Mouse (Mus musculus) CH12.LX (cell line): Measurements from ENCODE around the gene Rpl18.

ENCODE experiments used
- CTCF ChIP-seq, 2 experiments: IDR thresholded peaks in 1 of 2; conservative IDR thresholded peaks in 1 of 2; 2 replicates each; pipeline ENCODE4 v1.5.1; 2011 to 2012; ENCODE audit warnings: low read depth in 2 of 2, low read length in 2 of 2, improper control_type of control experiment in 1 of 2, inconsistent platforms in 1 of 2, mild to moderate bottlenecking in 1 of 2, moderate library complexity in 1 of 2
- MAFK ChIP-seq: IDR thresholded peaks from 2 replicates; pipeline ENCODE4 v1.6.1; 2011; ENCODE audit warnings: low read length, improper control_type of control experiment; ENCODE audit not compliant: insufficient replicate concordance
- MAX ChIP-seq: IDR thresholded peaks from 2 replicates; pipeline ENCODE4 v1.6.1; 2011; ENCODE audit warnings: low read length, improper control_type of control experiment
- POLR2A ChIP-seq: IDR thresholded peaks from 2 replicates; pipeline ENCODE4 v1.6.1; 2011; ENCODE audit warnings: low read depth, mild to moderate bottlenecking, improper control_type of control experiment, low read length
- RAD21 ChIP-seq: IDR thresholded peaks from 2 replicates; pipeline ENCODE4 v1.6.1; 2011; ENCODE audit warnings: low read depth, mild to moderate bottlenecking, low read length, improper control_type of control experiment, moderate library complexity

DNA sequence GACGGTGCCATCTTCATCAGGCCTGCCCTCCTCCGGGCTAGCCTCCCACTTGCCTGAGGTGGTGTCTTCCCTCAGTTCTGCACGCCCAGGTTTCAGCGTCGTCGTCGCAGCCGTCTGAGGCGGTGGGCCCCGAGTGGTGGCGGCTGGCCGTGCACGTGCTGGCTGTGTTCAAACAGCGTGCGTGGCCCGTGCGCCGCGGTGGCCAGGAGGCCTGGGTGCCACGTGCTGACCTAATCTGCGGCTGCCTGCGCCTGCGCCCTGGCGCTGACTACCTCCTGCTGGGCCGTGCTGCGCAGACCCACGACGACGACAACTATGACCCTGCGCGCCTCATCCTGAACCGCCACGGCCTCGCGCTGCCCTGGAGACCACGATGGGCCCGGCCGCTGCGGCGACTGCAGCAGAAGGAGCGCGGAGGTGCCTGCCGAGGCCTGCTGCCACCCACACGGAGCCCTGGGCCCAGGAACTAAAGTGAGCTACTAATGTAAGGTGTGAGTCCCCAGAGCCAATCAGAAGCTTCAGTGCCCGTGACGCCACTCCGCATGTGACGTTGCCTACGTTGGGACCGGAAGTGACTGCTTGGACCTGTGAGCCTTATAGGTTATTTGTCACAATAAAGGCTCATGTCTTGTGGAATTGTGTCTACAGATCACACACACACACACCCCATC is 21.2 kb upstream of the Rpl18 start, which contains the start of gene Sec1:
- no peak for TF ChIP-seq MAFK
- TF ChIP-seq CTCF (conservative IDR thresholded peaks at IDR 0.05 in 1 of 2, IDR thresholded peaks at IDR 0.05 in 1 of 2; ENCODE audit: low read depth in 2 of 2, low read length in 2 of 2): no peak
- no peak for TF ChIP-seq RAD21
- TF ChIP-seq MAX: no peak
- no peak for TF ChIP-seq POLR2A
